Mouse (Mus musculus) forebrain, postnatal 0 days (tissue): ENCODE data around the gene Cnr2. TPM values are rescaled to one million over a fixed set of nuclear protein-coding genes. Genes with fewer than 3 reads are reported as not detected.

Experiments used
- ATAC-seq: fragments of 200-750 bp; cut with Nextera tagmentation; 2 replicates; pipeline ENCODE4 v1.8.0; 2017; ENCODE audit warnings: mild to moderate bottlenecking, moderate library complexity
- DNase-seq: peaks from one replicate; pipeline ENCODE4 v3.0.0-alpha.2; 2015
- H3K27ac ChIP-seq: fragments of 300-500 bp; sonication (generic); 2 replicates; pipeline ENCODE4 v1.5.1; 2014; ENCODE audit warnings: low read depth, mild to moderate bottlenecking, antibody characterized with exemption, low read length, moderate library complexity, mixed read lengths
- H3K27me3 ChIP-seq: fragments of 300-500 bp; sonication (generic); 2 replicates; pipeline ENCODE4 v1.6.1; 2014; ENCODE audit warnings: mild to moderate bottlenecking, low read length, mixed read lengths; ENCODE audit not compliant: insufficient read depth
- H3K36me3 ChIP-seq: fragments of 300-500 bp; sonication (generic); 2 replicates; pipeline ENCODE4 v1.6.1; 2014; ENCODE audit warnings: mild to moderate bottlenecking, moderate library complexity; ENCODE audit not compliant: insufficient read depth
- H3K4me1 ChIP-seq: fragments of 300-500 bp; sonication (generic); 2 replicates; pipeline ENCODE4 v1.6.1; 2014; ENCODE audit warnings: antibody characterized with exemption; ENCODE audit not compliant: insufficient read depth
- H3K4me2 ChIP-seq: fragments of 300-500 bp; sonication (generic); 2 replicates; pipeline ENCODE4 v1.6.1; 2014; ENCODE audit warnings: low read depth, mild to moderate bottlenecking, moderate library complexity
- H3K4me3 ChIP-seq: fragments of 300-500 bp; sonication (generic); 2 replicates; pipeline ENCODE4 v1.5.1; 2014; ENCODE audit warnings: low read depth, low read length, mixed read lengths
- H3K9ac ChIP-seq: fragments of 300-500 bp; sonication (generic); 2 replicates; pipeline ENCODE4 v1.6.1; 2014; ENCODE audit warnings: mild to moderate bottlenecking
- H3K9me3 ChIP-seq: fragments of 300-500 bp; sonication (generic); 2 replicates; pipeline ENCODE4 v1.6.1; 2016; ENCODE audit warnings: low read length
- CTCF ChIP-seq: sonication (generic); IDR thresholded peaks from 2 replicates; pipeline ENCODE4 v1.5.1; 2016; ENCODE audit warnings: antibody characterized with exemption, control low read depth, low read depth
- WGBS: fragments of 180-500 bp; shearing (Covaris S2); extraction: QIAGEN DNeasy Blood & Tissue Kit; methylation state at CpG from one replicate; pipeline ENCODE4 v1.1.7; 2014; 5-methylcytosine and 5-hydroxymethylcytosine counted together
- polyA plus RNA-seq: library from polyadenylated mRNA; unstranded; fragments of >200 nt; fragmentation: Nextera tagmentation; extraction: Ambion mirVana; gene quantifications from 2 replicates; pipeline ENCODE4 v1.2.1, GENCODE M21; 2015
- total RNA-seq: library from RNA; depleted of rRNA; stranded (reverse); fragments of >200 nt; gene quantifications from 2 replicates; pipeline ENCODE4 v1.2.3, GENCODE M21; 2014

Cnr2 gene
- total and polyA plus RNA-seq, 2 experiments from 2014 or later = 0.17 to 0.24 TPM

GRCm38 (mm10) chr4:135919280-135919639 lies 24.1 kb downstream of the Cnr2 start:
- Histone ChIP-seq H3K27me3 (no peaks in the 10 kb centered on the region), H3K4me3 (no peak overlapping the region), H3K4me1 (peaks cover 7% of the 10 kb centered on the region; the same call in 1 of the 2 replicates), H3K9me3 (no peaks in the 10 kb centered on the region), H3K27ac (no peak overlapping the region), H3K9ac (no peak overlapping the region), H3K4me2 (no peak overlapping the region), H3K36me3 (no peaks in the 10 kb centered on the region)
- no peak for ATAC-seq
- 89% methylated on average over 3 of the region's 3 CpGs for WGBS
- DNase-seq = no peak
- no peak for TF ChIP-seq CTCF

GRCm38 (mm10) chr4:135920304-135921241 lies 25.4 kb downstream of the Cnr2 start, which contains the start of gene Fuca1:
TSS of gene Fuca1 (plus strand) at chr4:135920735.
- ATAC-seq = peak; percentile 100
- WGBS = 2% methylated on average over 60 of the region's 60 CpGs

GRCm38 (mm10) chr4:135921257-135922120 lies 26.3 kb downstream of the Cnr2 start:
- Histone ChIP-seq H3K27ac (no peak overlapping the region), H3K4me2 (peak overlapping the region; percentile 91)

More at GRCm38 (mm10) chr4:135920304-135921241, 25.4 kb downstream of the Cnr2 start, which contains the start of gene Fuca1:
- Histone ChIP-seq H3K4me1 (peaks cover 7% of the 10 kb centered on the region; the same call in 1 of the 2 replicates), H3K4me3 (peak within 1 kb of the TSS; percentile 71), H3K27me3 (no peaks in the 10 kb centered on the region), H3K27ac (peak within 1 kb of the TSS; percentile 74), H3K4me2 (peak within 1 kb of the TSS; percentile 91), H3K36me3 (no peaks in the 10 kb centered on the region), H3K9ac (peak within 1 kb of the TSS; percentile 61), H3K9me3 (no peaks in the 10 kb centered on the region)
- peak; percentile 98 for DNase-seq
- peak; percentile 83 for TF ChIP-seq CTCF

GRCm38 (mm10) chr4:135922190-135922589 lies 27.0 kb downstream of the Cnr2 start:
- no peak for TF ChIP-seq CTCF
- WGBS = 92% methylated on average over 1 of the region's 1 CpGs
- Histone ChIP-seq H3K9me3 (no peaks in the 10 kb centered on the region), H3K27ac (no peak overlapping the region), H3K4me2 (peak overlapping the region; percentile 91; the same call in 1 of the 2 replicates), H3K27me3 (no peaks in the 10 kb centered on the region), H3K36me3 (no peaks in the 10 kb centered on the region; the same call in 1 of the 2 replicates), H3K4me1 (peaks cover 7% of the 10 kb centered on the region; the same call in 1 of the 2 replicates), H3K4me3 (no peak overlapping the region), H3K9ac (no peak overlapping the region)
- no peak for ATAC-seq
- DNase-seq = no peak

More at GRCm38 (mm10) chr4:135921257-135922120, 26.3 kb downstream of the Cnr2 start:
- no peaks in the 10 kb centered on the region for H3K9me3 ChIP-seq
- peaks cover 7% of the 10 kb centered on the region; the same call in 1 of the 2 replicates for H3K4me1 ChIP-seq
- H3K4me3 ChIP-seq = peak overlapping the region; percentile 71
- DNase-seq (peak; percentile 21), ATAC-seq (no peak)
- TF ChIP-seq CTCF = no peak
- H3K36me3 ChIP-seq = no peaks in the 10 kb centered on the region; the same call in 1 of the 2 replicates
- H3K27me3 ChIP-seq = no peaks in the 10 kb centered on the region
- H3K9ac ChIP-seq = peak overlapping the region; percentile 61
- 8% methylated on average over 26 of the region's 26 CpGs for WGBS

GRCm38 (mm10) chr4:135924418-135924817 lies 29.2 kb downstream of the Cnr2 start:
- Histone ChIP-seq H3K36me3 (no peaks in the 10 kb centered on the region; the same call in 1 of the 2 replicates), H3K4me1 (peaks cover 7% of the 10 kb centered on the region; the same call in 1 of the 2 replicates), H3K4me2 (no peak overlapping the region), H3K4me3 (no peak overlapping the region), H3K27ac (no peak overlapping the region), H3K9me3 (no peaks in the 10 kb centered on the region), H3K27me3 (no peaks in the 10 kb centered on the region), H3K9ac (no peak overlapping the region)
- DNase-seq (no peak), ATAC-seq (no peak)
- no peak for TF ChIP-seq CTCF
- 89% methylated on average over 2 of the region's 2 CpGs for WGBS

GRCm38 (mm10) chr4:135925341-135925740 lies 30.1 kb downstream of the Cnr2 start:
- 78% methylated on average over 5 of the region's 5 CpGs for WGBS

More at GRCm38 (mm10) chr4:135925341-135925740, 30.1 kb downstream of the Cnr2 start:
- Histone ChIP-seq H3K27ac (no peak overlapping the region), H3K9me3 (no peaks in the 10 kb centered on the region), H3K4me3 (no peak overlapping the region), H3K27me3 (no peaks in the 10 kb centered on the region), H3K9ac (no peak overlapping the region), H3K36me3 (peaks cover 3% of the 10 kb centered on the region), H3K4me2 (no peak overlapping the region), H3K4me1 (peaks cover 7% of the 10 kb centered on the region; the same call in 1 of the 2 replicates)
- ATAC-seq = no peak
- DNase-seq = no peak
- no peak for TF ChIP-seq CTCF
